Mouse (Mus musculus) heart, postnatal 14 days (tissue): Measurements from ENCODE around the gene Itga2b. TPM values are rescaled to one million over a fixed set of nuclear protein-coding genes. Genes with fewer than 3 reads are reported as not detected.
"Not testable (repeated sequence)": the region's sequence is repeated elsewhere in the genome, so short reads cannot be mapped to it uniquely, and the experiment has no call there.

Experiments used
- DNase-seq, 2 experiments: peaks; one replicate each; pipeline ENCODE4 v3.0.0; 2021 to 2022
- intact Hi-C: fragments of 180-260 bp; cut with DNase I; formaldehyde crosslinking; loops from one replicate; pipeline ENCODE4 v1.15.1; 2025
- total RNA-seq, 2 experiments: library from RNA; stranded (reverse); gene quantifications; 2 replicates each; pipeline ENCODE4 v1.2.3; 2021

The Itga2b gene
- total RNA-seq, 2 experiments from 2014 or later: 3.1 to 3.3 TPM

DNA sequence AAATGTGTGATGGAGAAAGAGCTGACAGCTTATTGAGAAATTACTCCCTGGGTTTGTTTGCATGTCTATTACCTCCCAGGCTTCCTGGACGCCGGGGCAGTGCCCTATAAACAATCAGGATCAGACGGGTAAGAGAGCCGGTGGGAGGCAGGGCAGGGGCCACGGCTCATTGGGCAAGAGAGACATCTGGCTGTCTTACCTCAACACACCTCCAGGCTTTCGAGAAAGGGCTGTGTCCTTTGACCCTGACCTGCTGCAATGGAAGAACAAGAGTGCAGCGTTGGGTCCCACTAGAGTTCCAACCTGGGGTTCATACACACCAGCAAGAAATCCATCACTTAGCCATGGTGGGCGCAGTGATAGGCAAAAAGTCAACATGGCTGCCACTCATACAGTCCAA, 48.4 kb downstream of the Itga2b start:
- no peak for DNase-seq
- intact Hi-C loops: no loop called here

DNA sequence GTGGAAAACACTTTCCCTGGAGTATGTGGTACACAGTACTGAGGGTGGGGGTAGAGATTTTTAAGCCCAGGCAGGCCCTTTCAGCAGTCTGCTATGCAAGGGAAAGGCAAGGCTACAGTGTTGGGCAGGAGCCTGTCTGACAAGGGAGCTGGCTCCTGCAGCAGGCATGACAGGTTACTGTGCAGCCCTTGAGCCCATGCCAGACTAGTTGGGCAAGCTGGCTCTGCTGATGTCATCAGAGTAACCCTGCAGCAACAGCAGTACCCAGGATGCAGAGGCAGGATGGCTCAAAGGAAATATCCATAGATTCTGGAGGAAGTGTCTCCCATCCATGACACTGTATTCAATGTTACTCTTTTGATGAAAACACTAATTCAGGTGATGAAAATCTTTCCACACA, 51.0 kb downstream of the Itga2b start:
- intact Hi-C loops: no loop called here
- DNase-seq: no peak

DNA sequence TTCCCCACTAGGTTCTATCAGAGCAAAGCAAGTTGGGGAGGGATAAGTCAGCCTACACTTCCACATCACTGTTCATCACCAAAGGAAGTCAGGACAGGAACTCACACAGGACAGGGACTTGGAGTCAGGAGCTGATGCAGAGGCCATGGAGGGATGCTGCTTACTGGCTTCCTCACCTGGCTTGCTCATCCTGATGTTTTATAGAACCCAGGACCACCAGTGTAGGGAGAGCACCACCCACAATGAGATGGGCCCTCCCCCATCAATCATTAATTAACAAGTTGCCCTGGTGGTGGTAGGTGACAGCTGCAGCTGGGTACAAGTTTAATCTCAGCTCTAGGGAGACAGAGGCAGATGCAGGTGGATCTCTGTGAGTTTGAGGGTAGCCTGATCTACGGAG, 52.8 kb downstream of the Itga2b start:
- DNase-seq: no peak
- intact Hi-C loops: no loop called here

DNA sequence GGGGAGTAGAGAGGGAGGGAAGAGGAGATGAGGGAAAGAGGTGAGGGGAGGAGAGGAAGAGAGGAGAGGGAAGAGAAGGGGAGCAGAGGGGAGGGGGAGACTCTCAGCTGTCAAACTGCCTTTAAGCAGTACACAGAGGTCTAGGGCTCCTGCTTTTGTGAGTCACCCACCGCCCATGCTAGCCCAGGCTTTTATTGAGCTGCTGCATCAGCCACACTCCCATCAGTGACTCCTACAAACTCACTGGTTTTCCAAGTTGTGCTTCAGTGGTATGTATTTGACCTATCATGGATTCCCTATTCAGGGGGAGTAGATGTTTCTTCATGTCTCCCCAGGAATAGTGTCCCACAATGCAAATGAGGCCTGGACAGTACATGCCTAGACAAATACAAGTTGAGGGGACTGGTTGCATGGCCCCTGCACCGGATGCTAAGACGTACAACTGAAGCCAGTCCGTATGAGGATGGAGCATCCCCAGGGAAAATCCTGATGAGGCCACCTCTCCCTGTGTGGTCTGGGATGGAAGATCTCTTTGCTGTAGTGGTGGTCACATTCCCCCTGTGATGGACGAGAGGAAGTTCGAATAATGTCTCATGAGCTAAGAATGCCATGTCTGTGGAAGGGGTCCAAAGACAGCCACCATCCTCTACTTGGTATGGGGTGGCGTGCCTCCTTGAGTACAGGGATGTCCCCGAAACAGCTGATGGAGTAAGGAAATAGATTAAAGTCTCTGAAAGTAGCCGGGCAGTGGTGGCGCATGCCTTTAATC, 54.7 kb downstream of the Itga2b start:
- intact Hi-C loops: no loop called here
- DNase-seq: no peak

DNA sequence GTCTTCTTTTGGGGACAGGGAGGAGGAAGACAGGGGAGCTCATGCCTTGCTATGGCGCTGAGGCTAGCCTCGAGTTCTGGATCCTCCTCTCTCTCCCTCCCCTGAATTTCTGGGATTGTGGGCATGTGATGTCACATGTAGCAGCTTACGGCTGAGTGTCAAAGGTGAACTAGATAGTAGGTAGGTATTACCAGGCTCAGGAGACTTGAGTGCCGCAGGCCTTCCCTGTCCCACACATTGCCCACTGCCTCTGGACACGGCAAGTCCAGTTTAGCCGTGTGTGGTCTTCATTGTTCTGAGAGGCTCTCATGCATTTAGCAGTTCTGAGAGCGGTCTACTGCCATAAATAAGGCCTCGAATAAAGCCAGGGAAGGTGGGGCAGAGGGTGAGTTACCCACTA, 56.9 kb downstream of the Itga2b start:
- intact Hi-C loops: no loop called here
- DNase-seq: no peak

DNA sequence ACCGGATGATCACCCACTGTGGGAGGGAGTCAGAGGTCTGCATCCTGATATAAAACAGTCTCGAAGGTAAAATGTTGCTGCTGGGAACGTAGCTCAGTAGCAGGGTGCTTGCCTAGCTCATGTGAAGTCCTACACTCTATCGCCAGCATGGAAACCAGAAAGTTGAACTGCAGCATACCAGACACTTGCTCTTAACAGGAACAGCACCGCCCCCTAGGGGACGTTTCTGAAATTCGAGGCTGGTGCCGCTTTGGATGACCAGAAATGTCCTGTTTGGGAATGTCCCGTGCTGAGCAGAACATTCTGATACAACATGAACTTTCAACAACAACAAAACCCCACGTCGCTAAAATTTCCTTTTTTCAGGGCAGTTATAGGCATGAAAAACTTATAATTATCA, 58.2 kb downstream of the Itga2b start:
- DNase-seq: peak; percentile 93 to 96
- intact Hi-C loops: loop anchor here (2.0 kb wide), 2 partner anchors 19 to 103 kb away; partner anchors contain the start of gene Grn

DNA sequence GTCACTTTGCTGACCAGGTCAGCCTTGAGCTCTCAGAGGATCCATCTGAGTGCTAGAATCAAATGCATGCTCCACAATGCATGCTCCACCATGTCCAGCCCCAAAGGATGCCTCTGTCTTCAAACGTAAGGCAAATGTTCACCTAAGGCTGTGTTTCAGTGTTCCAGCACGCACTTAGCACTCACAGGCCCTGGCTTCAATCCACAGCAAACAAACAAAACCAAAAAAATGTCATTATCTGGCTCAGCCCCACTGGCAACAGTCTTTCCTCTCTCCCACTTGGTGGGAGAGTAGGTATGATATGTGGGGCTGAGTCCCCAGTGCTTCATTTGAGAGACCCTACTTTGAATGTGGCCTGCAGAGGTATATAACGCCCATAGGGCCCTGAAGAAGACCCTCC, 58.9 kb downstream of the Itga2b start:
- intact Hi-C loops: loop anchor here (2.0 kb wide), 2 partner anchors 20 to 102 kb away; partner anchors contain the start of gene Grn
- no peak for DNase-seq

DNA sequence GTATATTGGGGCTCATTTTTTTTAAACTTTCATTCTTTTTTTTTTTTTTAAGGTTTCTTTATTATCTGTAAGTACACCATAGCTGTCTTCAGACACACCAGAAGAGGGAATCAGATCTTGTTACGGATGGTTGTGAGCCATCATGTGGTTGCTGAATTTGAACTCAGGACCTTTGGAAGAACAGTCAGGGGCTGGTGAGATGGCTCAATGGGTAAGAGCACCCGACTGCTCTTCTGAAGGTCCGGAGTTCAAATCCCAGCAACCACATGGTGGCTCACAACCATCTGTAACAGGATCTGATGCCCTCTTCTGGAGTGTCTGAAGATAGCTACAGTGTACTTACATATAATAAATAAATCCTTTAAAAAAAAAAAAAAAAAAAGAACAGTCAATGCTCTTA, 59.6 kb downstream of the Itga2b start:
- DNase-seq: not testable (repeated sequence)
- intact Hi-C loops: loop anchor here (2.0 kb wide), 2 partner anchors 20 to 102 kb away; partner anchors contain the start of gene Grn

DNA sequence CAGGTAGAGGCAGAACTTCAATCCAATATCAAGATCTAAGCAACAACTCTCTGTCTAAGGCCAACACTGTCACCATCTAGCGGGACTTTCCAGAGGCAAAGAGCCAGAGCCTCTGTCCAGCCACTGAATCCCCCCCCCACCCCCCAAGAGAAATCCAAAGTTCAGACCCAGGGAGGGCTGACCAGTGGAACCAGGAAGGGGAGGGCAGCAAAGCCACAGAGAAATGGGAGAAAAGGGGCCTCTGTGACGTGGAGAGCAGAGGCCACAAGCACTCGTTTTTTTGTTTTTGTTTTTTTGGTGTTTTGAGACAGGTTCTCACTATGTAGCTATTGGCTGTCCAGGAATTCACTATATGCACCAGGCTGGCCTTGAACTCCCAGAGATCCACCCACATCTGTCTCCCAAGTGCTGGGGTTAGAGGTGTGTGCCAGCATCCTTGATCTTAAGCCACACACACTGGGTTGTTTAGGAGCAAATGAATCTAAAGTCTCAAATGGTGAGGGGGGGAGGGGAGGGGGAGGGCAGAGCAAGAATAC, 60.1 kb downstream of the Itga2b start:
- no peak for DNase-seq
- intact Hi-C loops: loop anchor here (2.0 kb wide), 3 partner anchors 21 to 113 kb away; partner anchors contain the start of genes Atxn7l3 and Grn

DNA sequence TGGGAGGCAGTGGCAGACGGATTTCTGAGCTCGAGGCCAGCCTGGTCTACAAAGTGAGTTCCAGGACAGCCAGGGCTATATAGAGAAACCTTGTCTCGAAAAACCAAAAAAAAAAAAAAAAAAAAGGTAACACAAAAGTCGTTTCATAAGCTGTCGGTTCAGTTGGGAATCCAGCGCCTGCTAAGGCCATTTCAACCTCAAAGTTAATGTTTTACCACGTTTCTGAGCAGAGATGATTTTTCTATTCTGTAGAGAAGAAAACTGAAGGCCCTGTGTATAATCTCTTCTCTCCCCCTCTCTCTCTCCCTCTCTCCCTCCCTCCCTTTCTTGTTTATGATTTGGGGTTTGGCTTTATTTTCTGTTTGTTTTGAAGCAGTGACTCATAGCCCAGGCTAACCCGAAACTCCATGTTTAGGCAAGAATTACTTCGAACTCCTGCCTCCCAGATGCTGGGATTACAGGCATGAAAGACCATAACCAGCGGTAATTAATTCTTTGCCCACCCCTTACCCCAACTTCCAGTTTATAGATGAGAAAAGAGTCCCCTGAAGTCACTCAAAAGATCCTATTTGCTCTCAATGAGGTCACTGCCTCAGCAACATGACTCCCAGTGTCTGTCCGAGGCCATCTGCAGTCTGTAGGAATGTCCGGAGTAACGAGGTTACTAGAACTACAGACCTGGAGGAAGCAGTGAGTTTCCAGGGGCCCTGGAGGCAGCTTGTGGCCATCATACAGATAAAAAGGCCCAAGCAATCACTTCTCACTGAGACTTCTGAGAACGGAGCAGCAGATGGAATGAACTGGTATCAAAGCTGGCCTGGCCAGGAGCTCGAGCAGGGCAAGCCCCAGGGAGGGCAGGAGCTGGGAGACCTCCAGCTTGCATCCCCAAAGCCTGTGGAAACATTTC, 60.8 kb downstream of the Itga2b start:
- intact Hi-C loops: loop anchor here (2.0 kb wide), 1 partner anchor 112 kb away; the partner anchor contains the start of gene Atxn7l3
- no peak for DNase-seq

DNA sequence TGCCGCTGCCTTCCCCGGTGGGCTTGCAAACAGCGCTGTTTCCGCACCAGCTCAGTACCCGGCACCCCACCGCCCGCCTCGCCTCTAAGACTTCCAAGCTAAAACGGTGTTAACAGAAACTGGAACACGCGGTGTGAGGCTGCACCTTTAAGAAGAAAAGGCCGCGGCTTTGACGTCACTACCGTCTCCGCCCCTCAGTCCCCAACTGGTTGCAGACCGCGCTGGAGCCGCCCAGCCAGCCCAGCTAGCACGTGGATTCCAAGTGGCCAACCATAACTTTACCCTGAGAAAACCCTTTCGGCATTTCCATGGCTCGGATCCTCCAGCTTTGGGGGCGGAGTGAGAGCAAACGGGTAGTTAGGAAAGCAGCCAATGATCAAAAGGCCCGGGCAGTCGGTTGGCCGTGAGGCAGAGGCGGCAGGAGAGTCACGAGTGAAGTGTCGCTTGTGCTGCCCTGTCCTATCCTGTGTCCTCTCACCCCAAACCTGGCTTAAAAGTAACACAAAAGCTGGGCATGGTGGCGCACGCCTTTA, 61.5 kb downstream of the Itga2b start:
- intact Hi-C loops: loop anchor here (2.0 kb wide), 1 partner anchor 112 kb away; the partner anchor contains the start of gene Atxn7l3
- peak; percentile 94 to 96 for DNase-seq

DNA sequence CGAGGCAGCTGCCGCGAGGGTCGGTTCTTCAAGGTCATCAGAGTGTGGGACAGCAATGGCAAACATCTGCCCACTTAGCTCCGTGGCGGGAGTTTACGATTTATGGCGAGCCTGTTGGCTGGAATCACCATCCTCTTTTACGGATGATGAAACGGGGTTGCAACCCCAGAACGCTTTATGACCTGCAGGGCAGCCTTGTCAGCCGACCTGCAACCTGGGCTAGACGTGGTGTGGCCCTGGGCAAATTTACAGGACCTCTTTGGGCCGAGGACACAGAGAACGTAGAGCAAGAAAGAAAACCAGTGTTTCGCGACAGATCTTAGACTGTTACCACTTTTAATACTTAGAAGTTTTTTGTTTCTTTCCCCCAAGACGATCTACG, 62.1 kb downstream of the Itga2b start, which contains the start of gene Slc25a39:
Gene Slc25a39 (minus strand): TSS at position 113 of the 382 bp plus-strand sequence.
- DNase-seq: no peak
- intact Hi-C loops: loop anchor here (1.0 to 2.0 kb wide), 2 partner anchors 88 to 111 kb away; partner anchors contain the start of gene Atxn7l3

DNA sequence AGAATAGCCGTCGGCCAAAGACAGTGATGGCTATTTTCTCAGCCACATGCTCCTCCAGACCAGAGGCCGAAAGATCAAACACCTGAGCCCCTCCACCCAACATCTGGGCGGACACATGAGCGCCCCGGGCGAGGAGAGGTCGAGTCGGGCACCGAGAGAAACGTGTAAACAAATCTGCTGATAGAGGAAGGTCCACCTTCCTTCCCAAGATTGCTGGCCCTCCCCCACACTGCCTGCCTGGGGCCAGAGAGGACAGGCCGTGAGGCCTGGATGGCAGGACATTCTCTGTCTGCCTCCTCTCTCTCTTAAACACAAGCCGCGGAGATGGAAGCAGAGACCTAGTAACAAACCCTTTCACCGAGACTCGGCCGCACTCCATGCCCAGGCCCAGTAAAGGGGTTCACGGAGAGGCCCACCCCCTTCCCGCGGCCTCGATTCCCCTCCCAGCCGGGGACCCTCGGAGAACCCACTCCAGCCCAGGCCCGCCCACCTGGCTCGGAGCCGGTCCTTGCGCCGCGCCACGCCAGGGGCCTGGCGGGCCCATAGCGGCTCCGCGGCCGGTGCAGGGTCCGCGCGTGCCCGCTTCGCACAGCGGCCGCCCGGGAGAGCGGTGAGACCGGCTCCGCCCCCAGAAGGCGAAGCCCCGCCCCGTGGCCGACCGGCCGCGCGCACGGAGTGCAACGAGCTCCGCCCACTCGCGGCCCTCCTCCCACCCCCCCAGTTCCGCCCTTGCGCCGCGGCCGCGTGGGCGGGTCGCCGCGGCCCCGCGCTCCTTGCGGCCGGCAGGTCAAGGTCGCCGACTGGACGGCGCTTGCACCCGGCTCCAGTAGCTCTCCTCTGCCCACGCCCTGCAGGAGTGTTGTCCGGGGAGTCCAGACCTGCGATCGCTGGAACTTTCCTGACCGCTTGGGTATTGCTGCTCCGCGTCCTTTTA, 62.8 kb downstream of the Itga2b start:
- peak; percentile 98 for DNase-seq
- intact Hi-C loops: loop anchor here (1.0 kb wide), 1 partner anchor 87 kb away; no protein-coding TSS in a partner anchor

DNA sequence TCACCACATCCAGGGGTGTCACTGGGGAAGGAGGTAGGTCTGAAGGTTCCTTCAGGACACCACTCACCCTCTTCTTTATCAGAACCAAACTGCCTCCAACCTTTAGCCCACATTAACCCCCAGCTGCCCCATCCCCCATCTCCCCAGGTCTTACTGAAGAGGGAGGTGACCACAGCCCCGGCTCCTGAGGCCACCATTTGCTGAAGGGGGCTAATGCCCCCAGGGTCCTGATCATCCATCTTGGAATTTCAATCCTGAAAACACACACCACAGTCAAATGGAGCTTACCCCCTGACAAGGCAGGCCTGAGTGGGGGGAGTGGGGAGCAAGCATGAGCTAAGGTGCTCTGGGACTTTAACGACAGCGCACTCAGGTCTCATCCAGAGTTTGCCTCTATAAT, 63.5 kb downstream of the Itga2b start:
- peak in 1 of 2 experiments; percentile 6 for DNase-seq
- intact Hi-C loops: no loop called here

DNA sequence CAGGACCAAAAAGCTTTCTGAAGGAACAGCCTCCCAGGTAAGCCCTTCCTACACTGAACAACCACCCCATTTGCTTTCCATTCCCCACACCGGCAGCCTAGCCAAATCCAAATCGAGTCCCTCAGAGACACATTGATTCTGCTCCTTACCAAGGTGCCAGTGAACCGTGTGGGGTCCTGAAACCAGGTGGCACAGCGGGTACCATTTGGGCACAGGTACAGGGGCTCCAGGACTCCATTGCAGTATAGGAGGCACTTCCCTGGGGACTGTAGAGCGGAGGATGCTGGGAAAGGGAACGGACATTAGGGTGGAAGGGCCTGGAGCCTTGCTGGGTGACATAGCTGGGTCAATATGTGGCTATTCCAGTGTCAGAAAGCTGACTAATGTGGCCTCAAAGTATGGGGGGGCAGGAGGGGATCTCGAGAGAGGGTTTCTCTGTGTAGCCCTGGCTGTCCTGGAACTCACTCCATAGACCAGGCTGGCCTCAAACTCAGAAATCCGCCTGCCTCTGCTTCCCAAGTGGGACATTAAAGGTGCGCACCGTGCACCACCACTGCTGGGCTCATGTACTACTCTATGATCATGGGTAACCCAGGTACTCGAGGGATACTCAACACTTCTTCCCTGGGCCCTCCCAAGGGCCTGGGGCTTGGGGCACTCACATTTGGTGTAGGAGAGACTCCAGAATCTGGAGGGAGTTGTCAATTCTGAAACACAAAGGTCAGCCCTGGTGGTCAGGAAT, 64.2 kb downstream of the Itga2b start:
- no peak for DNase-seq
- intact Hi-C loops: no loop called here

DNA sequence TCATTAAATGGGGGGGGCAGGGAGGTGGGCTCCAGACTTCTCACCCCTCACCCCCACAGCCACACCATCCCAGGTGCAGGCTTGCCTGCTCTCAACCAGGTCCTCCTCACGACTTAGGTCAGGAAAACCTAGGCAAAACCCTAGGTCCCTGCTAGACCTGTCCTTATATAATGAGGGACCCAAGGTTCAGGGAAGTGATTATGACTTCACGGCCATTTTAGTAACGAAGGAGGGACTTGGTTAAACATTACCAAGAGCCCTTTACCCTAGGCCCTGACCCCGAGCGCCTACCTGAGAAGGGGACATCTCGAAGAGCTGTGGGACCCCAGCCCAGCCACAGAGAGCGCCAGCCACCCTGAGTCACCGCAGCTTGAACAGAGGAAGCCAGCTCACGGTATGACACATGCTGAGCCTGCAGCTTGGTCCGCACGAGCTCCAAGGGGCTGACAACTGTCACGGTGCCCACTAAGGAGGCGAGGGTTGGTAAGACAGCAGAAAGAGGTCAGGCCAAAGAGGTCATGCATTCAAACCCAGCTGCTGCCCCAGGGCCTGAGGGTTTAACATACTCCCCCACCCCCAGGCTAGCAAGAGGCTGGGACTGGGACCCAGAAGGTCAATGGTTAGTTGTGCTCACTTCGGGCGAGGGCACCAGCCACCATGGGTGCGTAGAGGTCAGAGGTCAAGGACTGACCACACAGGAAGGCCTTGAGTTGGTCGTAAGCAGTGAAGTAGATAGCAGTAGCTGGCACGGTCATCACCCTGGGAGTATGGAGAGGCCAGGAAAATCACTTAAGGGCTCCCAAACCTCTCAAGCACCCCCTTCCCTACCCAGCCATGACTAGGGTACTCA, 65.5 kb downstream of the Itga2b start:
- no peak for DNase-seq
- intact Hi-C loops: no loop called here

DNA sequence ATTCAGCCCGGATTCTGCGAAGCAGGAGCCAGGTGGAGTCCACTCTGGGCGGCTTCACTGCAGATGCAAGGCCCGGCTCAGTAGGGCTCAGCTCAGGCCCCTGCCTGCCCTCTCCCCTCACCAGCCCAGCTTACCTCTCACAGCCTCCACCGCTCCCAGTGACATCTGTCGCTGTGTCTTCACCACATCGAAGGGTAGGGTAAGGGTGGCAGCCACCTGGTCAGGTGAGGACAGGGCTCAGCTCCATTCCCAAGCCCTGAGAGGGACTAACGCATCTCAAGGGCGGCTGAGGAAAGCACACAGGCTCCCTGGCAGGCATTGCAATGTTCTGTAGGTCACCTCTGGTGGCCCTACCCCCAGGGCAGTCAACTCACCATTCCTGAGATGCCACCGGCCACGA, 66.3 kb downstream of the Itga2b start:
- intact Hi-C loops: no loop called here
- DNase-seq: no peak
